Mouse (Mus musculus) stomach, postnatal 0 days (tissue): Measurements from ENCODE around the gene Myadml2.

Experiments
- CTCF ChIP-seq: IDR thresholded peaks from 2 replicates; pipeline ENCODE4 v1.5.1; 2016; ENCODE audit warnings: antibody characterized with exemption, low read depth, mild to moderate bottlenecking, moderate library complexity
- EP300 ChIP-seq: optimal IDR thresholded peaks from 2 replicates; pipeline ENCODE3; 2016; ENCODE audit warnings: antibody characterized with exemption

DNA sequence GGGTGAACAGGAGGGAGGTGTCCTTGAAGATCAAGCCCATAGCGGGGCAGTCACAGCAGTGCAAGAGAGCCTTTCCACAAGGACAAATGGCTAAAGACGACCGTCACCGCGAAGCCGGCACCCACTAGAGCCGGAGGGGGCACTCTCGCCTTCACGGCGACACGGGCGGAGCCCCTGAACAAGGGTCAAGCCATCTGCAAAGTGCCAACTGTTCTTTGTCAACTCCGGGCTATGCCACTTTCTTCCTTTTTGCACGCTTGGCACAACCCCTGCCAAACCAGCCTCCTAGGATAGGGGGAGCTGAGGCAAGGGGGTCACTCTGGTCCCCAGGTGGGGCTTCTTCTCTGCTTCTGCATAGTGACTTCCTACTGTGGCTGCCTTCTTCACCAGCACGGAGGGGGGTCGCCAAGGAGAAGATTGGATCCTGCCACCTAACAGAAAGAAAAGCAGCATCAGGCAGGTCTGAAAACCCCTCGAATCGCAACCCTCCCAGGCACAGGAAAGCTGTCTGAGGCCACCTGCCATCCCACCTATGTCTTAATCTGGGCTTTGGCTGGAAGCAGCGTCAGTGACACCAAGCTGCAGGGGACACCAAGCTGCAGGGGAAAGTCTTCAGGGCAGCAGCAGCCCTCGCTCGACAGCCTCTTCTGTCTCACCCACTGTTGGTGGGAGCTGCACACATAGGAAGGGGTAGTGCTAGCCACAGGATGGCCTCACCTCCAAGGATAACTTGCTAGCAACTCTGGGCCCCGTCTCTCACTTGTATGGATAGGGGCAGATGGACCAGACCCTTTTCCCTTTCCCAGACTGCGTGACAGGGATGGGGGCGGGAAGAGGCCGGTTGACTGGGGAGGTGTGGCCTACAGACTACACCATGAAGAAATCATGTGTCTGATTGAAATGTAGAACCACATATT, 29.1 kb downstream of the Myadml2 start:
- TF ChIP-seq CTCF (no peak), EP300 (no peak)
